Mouse (Mus musculus) liver, adult (tissue): ENCODE data around the gene Pbp2.

Source experiments
- GATA4 ChIP-seq: IDR thresholded peaks from 2 replicates; pipeline ENCODE4 v1.6.1; 2014; ENCODE audit warnings: mild to moderate bottlenecking, low read length; ENCODE audit not compliant: insufficient replicate concordance

The Pbp2 gene

GRCm38 (mm10) chr6:135319431-135319933 is 9.3 kb upstream of the Pbp2 start:
- no peak for TF ChIP-seq GATA4

- TF ChIP-seq GATA4 = no peak
Measured at GRCm38 (mm10) chr6:135316141-135316540, 5.9 kb upstream of the Pbp2 start.

- no peak for TF ChIP-seq GATA4
Measured at GRCm38 (mm10) chr6:135313981-135314380, 3.8 kb upstream of the Pbp2 start.

GRCm38 (mm10) chr6:135312038-135312437 is 1.8 kb upstream of the Pbp2 start:
- TF ChIP-seq GATA4 = no peak

- no peak for TF ChIP-seq GATA4
Measured at GRCm38 (mm10) chr6:135304576-135305260, 5.5 kb downstream of the Pbp2 start.

GRCm38 (mm10) chr6:135302421-135303125 is 7.6 kb downstream of the Pbp2 start:
- no peak for TF ChIP-seq GATA4

- no peak for TF ChIP-seq GATA4
Measured at GRCm38 (mm10) chr6:135300469-135300868, 9.7 kb downstream of the Pbp2 start.

GRCm38 (mm10) chr6:135299024-135299550 is 11.1 kb downstream of the Pbp2 start:
- TF ChIP-seq GATA4 = no peak

GRCm38 (mm10) chr6:135297570-135297969 is 12.6 kb downstream of the Pbp2 start:
- no peak for TF ChIP-seq GATA4

GRCm38 (mm10) chr6:135296267-135296666 is 13.9 kb downstream of the Pbp2 start:
- TF ChIP-seq GATA4 = no peak

GRCm38 (mm10) chr6:135295082-135295861 is 14.9 kb downstream of the Pbp2 start:
- no peak for TF ChIP-seq GATA4

- TF ChIP-seq GATA4 = no peak
Measured at GRCm38 (mm10) chr6:135294150-135294549, 16.1 kb downstream of the Pbp2 start.

GRCm38 (mm10) chr6:135292391-135292790 is 17.8 kb downstream of the Pbp2 start:
- no peak for TF ChIP-seq GATA4

- no peak for TF ChIP-seq GATA4
Measured at GRCm38 (mm10) chr6:135279856-135280255, 30.3 kb downstream of the Pbp2 start.

GRCm38 (mm10) chr6:135279286-135279685 is 30.9 kb downstream of the Pbp2 start:
- TF ChIP-seq GATA4 = no peak
